Mouse (Mus musculus) CD4-positive, CD25-positive, alpha-beta regulatory T cell, adult 2 months (primary cell): ENCODE measurements around the gene Tom1l1.

ENCODE experiments used
- DNase-seq: peaks from one replicate; pipeline ENCODE4 v3.0.0-alpha.2; 2012; ENCODE audit warnings: low read depth, low spot score

Gene Tom1l1

DNA sequence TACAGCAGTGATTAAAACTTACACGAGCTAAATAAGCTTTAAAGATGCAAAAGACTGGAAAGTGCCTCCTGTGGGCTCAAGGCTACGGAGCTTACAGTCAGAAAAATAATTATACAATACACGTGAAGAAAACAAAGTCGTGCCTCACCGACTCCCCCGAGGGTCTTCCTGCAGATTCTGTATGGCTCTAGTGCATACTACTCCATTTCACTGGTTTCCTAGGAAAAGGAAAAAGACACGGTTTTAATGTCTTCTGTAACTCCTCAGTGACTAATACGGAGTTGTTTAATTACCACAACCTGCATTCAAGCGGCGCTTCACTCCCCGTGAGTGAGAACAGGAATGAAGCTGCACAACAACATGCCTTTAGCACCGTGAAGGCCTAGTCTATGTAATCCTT is 66.1 kb downstream of the Tom1l1 start:
- DNase-seq: no peak

GRCm38 (mm10) chr11:90616431-90616830 is 71.7 kb downstream of the Tom1l1 start:
- DNase-seq: peak; percentile 53

- no peak for DNase-seq
Observed at GRCm38 (mm10) chr11:90614743-90615142, 73.4 kb downstream of the Tom1l1 start.

DNA sequence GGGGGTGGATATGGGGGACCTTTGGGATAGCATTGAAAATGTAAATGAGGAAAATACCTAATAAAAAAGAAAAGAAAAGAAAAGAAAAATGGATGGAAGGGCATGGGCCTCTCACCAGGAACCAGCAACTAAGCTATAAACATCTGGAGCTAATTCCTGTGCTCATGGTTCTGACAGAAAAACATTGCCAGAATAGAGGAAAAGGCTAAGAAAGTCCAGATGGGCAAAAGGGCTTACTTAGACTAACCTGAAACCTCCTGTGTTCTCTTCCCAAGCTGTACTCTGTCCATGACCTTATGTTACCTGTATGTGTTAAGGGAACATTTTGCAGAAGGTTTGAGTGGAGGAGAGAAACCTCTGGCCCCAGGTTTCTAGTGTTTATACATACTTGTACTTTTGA is 76.0 kb downstream of the Tom1l1 start:
- no peak for DNase-seq

DNA sequence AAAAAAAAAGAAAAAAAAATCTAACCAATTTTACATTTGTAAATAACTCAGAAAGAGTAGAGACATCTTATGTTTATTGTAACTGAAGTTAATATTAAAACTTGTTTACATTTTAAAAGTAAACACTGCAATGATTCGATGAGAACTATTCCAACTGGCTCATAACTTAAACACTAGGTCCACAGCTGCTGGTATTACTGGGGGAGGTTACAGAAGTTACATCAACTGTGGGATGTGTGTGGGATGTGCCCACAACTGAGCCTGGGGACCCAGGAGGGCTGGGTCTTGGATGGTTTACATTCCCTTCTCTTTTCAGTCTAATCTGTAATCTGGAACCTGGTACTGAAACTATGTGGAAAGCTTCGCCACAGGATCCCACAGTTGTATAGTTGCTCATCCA is 85.1 kb downstream of the Tom1l1 start:
- no peak for DNase-seq

GRCm38 (mm10) chr11:90595826-90596225 is 92.3 kb downstream of the Tom1l1 start:
- no peak for DNase-seq
